Mouse (Mus musculus) thymus, adult 2 months (tissue): Measurements from ENCODE around the gene Cep85l.

ENCODE experiments used
- CTCF ChIP-seq: fragments of 200-500 bp; IDR thresholded peaks from 2 replicates; pipeline ENCODE4 v1.5.1; 2012; ENCODE audit warnings: mild to moderate bottlenecking, control low read depth, low read length, moderate library complexity, borderline replicate concordance; ENCODE audit not compliant: control insufficient read depth, poor library complexity, insufficient read depth; ENCODE audit errors: extremely low read depth
- POLR2A ChIP-seq: fragments of 200-500 bp; IDR thresholded peaks from 2 replicates; pipeline ENCODE4 v1.6.1; 2012; ENCODE audit warnings: mild to moderate bottlenecking, low read length, control low read depth, moderate library complexity; ENCODE audit not compliant: control insufficient read depth, poor library complexity, insufficient read depth; ENCODE audit errors: extremely low read depth

DNA sequence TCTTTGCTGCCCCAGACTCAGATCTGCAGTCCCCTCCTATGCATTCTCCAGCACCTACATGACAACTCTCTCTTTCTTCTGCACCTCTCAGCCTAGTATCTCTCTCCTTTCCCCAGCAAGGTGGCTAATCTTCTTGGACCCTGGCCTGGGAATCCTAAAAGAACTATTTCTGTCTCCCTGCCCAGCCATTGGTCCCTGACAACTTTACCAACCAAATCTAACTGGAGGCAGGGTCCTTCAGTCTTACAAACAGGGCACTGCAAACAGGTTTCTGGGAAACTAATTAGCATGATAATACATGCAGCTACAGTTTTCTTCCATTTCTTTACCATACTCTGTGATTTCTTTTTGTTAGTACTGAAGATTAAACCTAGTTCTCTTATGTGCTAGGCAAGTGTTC lies 148.9 kb downstream of the Cep85l start:
- no peak for TF ChIP-seq CTCF
- TF ChIP-seq POLR2A = no peak
